Mouse (Mus musculus) kidney, embryonic 16.5 days (tissue): ENCODE results near the gene Trappc3l. TPM values are rescaled to one million over a fixed set of nuclear protein-coding genes. Genes with fewer than 3 reads are reported as not detected.

ENCODE experiments used
- ATAC-seq: fragments of 200-750 bp; cut with Nextera tagmentation; 2 replicates; pipeline ENCODE4 v1.8.0; 2017; ENCODE audit warnings: moderate TSS enrichment; ENCODE audit not compliant: low FRiP score, low TSS enrichment
- H3K27ac ChIP-seq: fragments of 300-500 bp; sonication (generic); 2 replicates; pipeline ENCODE4 v1.5.1; 2014; ENCODE audit warnings: low read length
- H3K27me3 ChIP-seq: fragments of 300-500 bp; sonication (generic); 2 replicates; pipeline ENCODE4 v1.6.1; 2014; ENCODE audit warnings: low read length, control low read depth, mixed read lengths; ENCODE audit not compliant: insufficient read depth
- H3K36me3 ChIP-seq: fragments of 300-500 bp; sonication (generic); 2 replicates; pipeline ENCODE4 v1.6.1; 2014; ENCODE audit warnings: low read length, control low read depth, mixed read lengths; ENCODE audit not compliant: insufficient read depth
- H3K4me1 ChIP-seq: fragments of 300-500 bp; sonication (generic); 2 replicates; pipeline ENCODE4 v1.6.1; 2014; ENCODE audit warnings: low read length, control low read depth, mixed read lengths; ENCODE audit not compliant: insufficient read depth
- H3K4me2 ChIP-seq: fragments of 300-500 bp; sonication (generic); replicated peaks from 2 replicates; pipeline ENCODE4 v1.6.1; 2014; ENCODE audit warnings: low read depth, low read length
- H3K4me3 ChIP-seq: fragments of 300-500 bp; sonication (generic); 2 replicates; pipeline ENCODE4 v1.5.1; 2014; ENCODE audit warnings: mild to moderate bottlenecking, low read length
- H3K9ac ChIP-seq: fragments of 300-500 bp; sonication (generic); replicated peaks from 2 replicates; pipeline ENCODE4 v1.6.1; 2014; ENCODE audit warnings: low read length
- H3K9me3 ChIP-seq: fragments of 300-500 bp; sonication (generic); 2 replicates; pipeline ENCODE4 v1.6.1; 2016; ENCODE audit warnings: low read length, control low read depth
- WGBS: fragments of 180-500 bp; shearing (Covaris S2); extraction: QIAGEN DNeasy Blood & Tissue Kit; methylation state at CpG from one replicate; pipeline ENCODE4 v1.1.7; 2014; 5-methylcytosine and 5-hydroxymethylcytosine counted together
- polyA plus RNA-seq: library from polyadenylated mRNA; unstranded; fragments of >200 nt; fragmentation: Nextera tagmentation; extraction: Ambion mirVana; gene quantifications from 2 replicates; pipeline ENCODE4 v1.2.1, GENCODE M21; 2015

Trappc3l gene
- polyA plus RNA-seq, 1 experiment from 2014 or later, result not detected

DNA sequence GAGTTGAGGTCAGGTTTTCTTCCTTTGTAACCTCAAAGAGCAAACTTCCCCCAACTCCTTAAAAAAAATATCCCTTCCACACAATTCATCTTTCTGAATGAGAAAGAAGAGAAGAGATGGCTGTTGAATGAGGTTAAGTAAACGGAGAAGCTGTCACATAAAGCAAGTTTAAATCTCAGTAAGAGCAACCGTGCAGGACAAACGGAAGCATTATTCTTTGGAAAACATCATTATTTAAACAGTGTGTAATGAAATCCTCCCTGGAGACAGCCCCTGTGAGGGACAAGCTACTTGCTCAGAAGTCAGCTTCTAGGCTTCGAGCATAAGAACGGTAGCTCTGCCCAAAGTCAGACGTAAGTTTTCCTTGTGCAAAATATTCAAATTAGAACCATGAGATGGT is 113.1 kb downstream of the Trappc3l start:
- WGBS, result 21% methylated on average over 6 of the region's 6 CpGs
- Histone ChIP-seq H3K4me2 (no peak overlapping the region), H3K4me1 (0 out of 2 replicates have a peak, but pooled peaks cover 2% of the 10 kb centered on the region)

DNA sequence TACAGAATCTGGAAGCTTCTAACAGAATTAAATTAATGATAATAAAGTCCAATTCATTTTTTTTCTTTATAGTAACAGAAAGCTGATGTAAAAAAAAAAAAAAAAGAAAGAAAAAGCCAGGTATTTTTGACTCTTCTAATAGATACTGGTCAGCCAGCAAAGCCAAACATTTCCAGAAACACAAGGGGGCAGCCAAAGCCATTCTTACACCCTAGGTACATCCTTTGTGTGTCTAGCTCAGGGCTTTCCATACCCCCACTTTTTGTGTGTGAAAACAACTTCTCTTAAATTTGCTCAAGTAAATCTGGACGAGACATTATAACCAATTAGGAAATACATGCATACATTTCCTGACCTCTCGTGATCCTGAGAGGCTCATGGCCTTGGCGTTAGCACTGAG is 114.4 kb downstream of the Trappc3l start:
- no peak for ATAC-seq
- Histone ChIP-seq H3K36me3 (peaks cover 11% of the 10 kb centered on the region; the same call in 1 of the 2 replicates), H3K27ac (no peak overlapping the region), H3K9me3 (no peaks in the 10 kb centered on the region), H3K9ac (no peak overlapping the region), H3K4me3 (no peak overlapping the region), H3K4me2 (no peak overlapping the region), H3K4me1 (peaks cover 7% of the 10 kb centered on the region; the same call in 1 of the 2 replicates), H3K27me3 (no peaks in the 10 kb centered on the region)
- WGBS, result 75% methylated on average over 3 of the region's 3 CpGs

More for the DNA sequence above, 113.1 kb downstream of the Trappc3l start:
- no peak overlapping the region for H3K9ac ChIP-seq
- H3K27ac ChIP-seq, result no peak overlapping the region
- H3K9me3 ChIP-seq, result no peaks in the 10 kb centered on the region
- H3K36me3 ChIP-seq, result peaks cover 11% of the 10 kb centered on the region; the same call in 1 of the 2 replicates
- no peaks in the 10 kb centered on the region for H3K27me3 ChIP-seq
- no peak overlapping the region for H3K4me3 ChIP-seq
- ATAC-seq, result peak; percentile 72

DNA sequence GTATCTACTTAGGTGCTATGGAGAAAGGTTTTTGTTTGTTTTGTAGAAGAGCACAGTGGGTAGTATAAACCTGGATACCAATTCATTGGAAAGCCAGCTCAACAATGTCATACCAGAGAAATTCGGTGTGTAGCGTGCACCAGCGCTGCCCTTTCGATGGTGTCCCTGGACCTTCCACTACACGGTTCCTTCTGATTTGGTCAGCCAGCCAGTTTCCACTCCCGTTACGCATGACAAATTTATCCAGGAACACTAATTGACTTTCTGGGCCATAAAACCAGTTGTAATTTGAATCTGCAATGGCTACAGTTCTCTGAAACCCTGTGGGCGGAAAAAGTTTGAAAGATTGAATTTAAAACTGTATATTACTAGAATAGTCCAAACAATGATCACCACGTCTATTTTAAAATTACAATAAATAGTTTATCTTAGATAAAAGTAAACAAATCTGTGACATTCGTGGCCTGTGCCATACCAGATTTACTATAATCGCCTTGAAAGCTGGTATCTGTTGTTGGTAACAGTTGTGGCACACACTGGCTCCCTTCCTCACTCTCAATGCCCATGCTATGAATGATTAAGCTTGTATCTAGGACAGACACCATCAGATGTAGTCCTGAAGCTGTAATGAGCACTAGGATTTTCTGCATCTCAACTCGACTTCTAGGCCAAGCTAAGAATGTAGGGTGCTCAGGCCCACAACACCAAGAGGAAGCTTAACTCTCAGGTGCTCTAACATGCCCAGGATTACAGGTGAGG is 118.6 kb downstream of the Trappc3l start:
- H3K27ac ChIP-seq, result no peak overlapping the region
- no peak overlapping the region for H3K4me3 ChIP-seq
- WGBS, result 49% methylated on average over 12 of the region's 12 CpGs
- no peak overlapping the region for H3K4me2 ChIP-seq
- ATAC-seq, result peak; percentile 81
- no peaks in the 10 kb centered on the region for H3K27me3 ChIP-seq
- no peak overlapping the region for H3K9ac ChIP-seq
- H3K4me1 ChIP-seq, result peaks cover 5% of the 10 kb centered on the region; the same call in 1 of the 2 replicates
- H3K36me3 ChIP-seq, result peaks cover 11% of the 10 kb centered on the region; the same call in 1 of the 2 replicates
- no peaks in the 10 kb centered on the region for H3K9me3 ChIP-seq

Other genes with a start within 250 kb of the Trappc3l start
- not detected in 2 replicates for gene Sult3a1, start 179.9 kb upstream of the Trappc3l start, polyA plus RNA-seq
- gene Rsph4a, start 132.5 kb upstream of the Trappc3l start, polyA plus RNA-seq, result 0.10 and 0.15 TPM in 2 replicates
- gene Zup1, start 86.3 kb upstream of the Trappc3l start, polyA plus RNA-seq, result 19.9 and 22.0 TPM in 2 replicates
- gene Rwdd1, start 18.0 kb upstream of the Trappc3l start, polyA plus RNA-seq, result 102 and 105 TPM in 2 replicates
- not detected in 2 replicates for gene Calhm4, start 6.7 kb downstream of the Trappc3l start, polyA plus RNA-seq
- gene Calhm5, start 58.9 kb downstream of the Trappc3l start, polyA plus RNA-seq, result 0.46 and 0.74 TPM in 2 replicates
- gene Calhm6, start 90.4 kb downstream of the Trappc3l start, polyA plus RNA-seq, result 0.57 and 0.96 TPM in 2 replicates
- gene Dse, start 170.1 kb downstream of the Trappc3l start, polyA plus RNA-seq, result 24.7 and 25.4 TPM in 2 replicates
- 54.9 and 62.6 TPM in 2 replicates for gene Tspyl1, start 244.6 kb downstream of the Trappc3l start, polyA plus RNA-seq